Mouse (Mus musculus) CH12.LX (cell line): ENCODE data around the gene Atg16l1. TPM values are rescaled to one million over a fixed set of nuclear protein-coding genes. Genes with fewer than 3 reads are reported as not detected.

Experiments used
- DNase-seq: peaks from one replicate; pipeline ENCODE4 v3.0.0-alpha.2; 2013; ENCODE audit errors: extremely low read depth
- H3K27ac ChIP-seq: 2 replicates; pipeline ENCODE4 v1.5.1; 2012; ENCODE audit warnings: low read depth, mild to moderate bottlenecking, control low read depth, moderate library complexity; ENCODE audit not compliant: insufficient read depth
- H3K27me3 ChIP-seq: replicated peaks from 2 replicates; pipeline ENCODE3; 2012; ENCODE audit warnings: inconsistent platforms
- H3K36me3 ChIP-seq, 2 experiments: replicated peaks in 1 of 2; 2 replicates each; pipeline versions ENCODE3 to v1.6.1; 2012; ENCODE audit warnings: inconsistent platforms in 1 of 2, low read length in 1 of 2, mild to moderate bottlenecking in 1 of 2, mixed read lengths in 1 of 2, moderate library complexity in 1 of 2; ENCODE audit not compliant: control insufficient read depth in 1 of 2, insufficient read depth in 1 of 2
- H3K4me1 ChIP-seq, 2 experiments: 2 replicates each; pipeline ENCODE4 v1.6.1; 2012; ENCODE audit warnings: inconsistent platforms in 1 of 2, moderate library complexity in 1 of 2; ENCODE audit not compliant: insufficient read depth in 2 of 2, control insufficient read depth in 1 of 2
- H3K4me2 ChIP-seq: 2 replicates; pipeline ENCODE4 v1.6.1; 2012; ENCODE audit warnings: low read depth, mild to moderate bottlenecking, control low read depth; ENCODE audit not compliant: poor library complexity, insufficient read depth, severe bottlenecking
- H3K4me3 ChIP-seq, 3 experiments: fragments of 150-350 bp in 1 of 3; sonication (generic) in 1 of 3; replicated peaks in 1 of 3; 2 replicates each; pipeline versions ENCODE3 to v1.5.1; 2011 to 2012; ENCODE audit warnings: low read depth in 2 of 3, low read length in 2 of 3, mild to moderate bottlenecking in 2 of 3, moderate library complexity in 2 of 3, control low read depth in 1 of 3, improper control_type of control experiment in 1 of 3, inconsistent platforms in 1 of 3, mixed read lengths in 1 of 3; ENCODE audit not compliant: poor library complexity in 1 of 3
- H3K79me2 ChIP-seq: replicated peaks from 2 replicates; pipeline ENCODE4 v1.6.1; 2012; ENCODE audit warnings: mild to moderate bottlenecking, moderate library complexity; ENCODE audit not compliant: control insufficient read depth, poor library complexity, insufficient read depth, severe bottlenecking; ENCODE audit errors: extremely low read depth
- H3K9ac ChIP-seq: 2 replicates; pipeline ENCODE4 v1.6.1; 2012; ENCODE audit warnings: low read depth, mild to moderate bottlenecking, control low read depth, moderate library complexity; ENCODE audit not compliant: insufficient read depth
- H3K9me3 ChIP-seq: replicated peaks from 2 replicates; pipeline ENCODE3; 2012; ENCODE audit warnings: low read length, inconsistent platforms, mixed read lengths
- BHLHE40 ChIP-seq: IDR thresholded peaks from 2 replicates; pipeline ENCODE4 v1.6.1; 2011; ENCODE audit warnings: mild to moderate bottlenecking, low read depth, low read length, improper control_type of control experiment
- CHD1 ChIP-seq: IDR thresholded peaks from 2 replicates; pipeline ENCODE4 v1.6.1; 2012; ENCODE audit warnings: low read depth, low read length, improper control_type of control experiment, inconsistent platforms
- CHD2 ChIP-seq: IDR thresholded peaks from 2 replicates; pipeline ENCODE4 v1.6.1; 2011; ENCODE audit warnings: low read length, improper control_type of control experiment
- CTCF ChIP-seq, 2 experiments: IDR thresholded peaks in 1 of 2; conservative IDR thresholded peaks in 1 of 2; 2 replicates each; pipeline ENCODE4 v1.5.1; 2011 to 2012; ENCODE audit warnings: low read depth in 2 of 2, low read length in 2 of 2, improper control_type of control experiment in 1 of 2, inconsistent platforms in 1 of 2, mild to moderate bottlenecking in 1 of 2, moderate library complexity in 1 of 2
- E2F4 ChIP-seq: IDR thresholded peaks from 2 replicates; pipeline ENCODE4 v1.6.1; 2011; ENCODE audit warnings: low read depth, low read length, improper control_type of control experiment; ENCODE audit not compliant: insufficient replicate concordance
- ELF1 ChIP-seq: IDR thresholded peaks from 2 replicates; pipeline ENCODE4 v1.6.1; 2014; ENCODE audit warnings: low read depth, mild to moderate bottlenecking, inconsistent platforms, low read length, improper control_type of control experiment
- EP300 ChIP-seq: IDR thresholded peaks from 2 replicates; pipeline ENCODE4 v1.6.1; 2011; ENCODE audit warnings: low read length, improper control_type of control experiment
- ETS1 ChIP-seq: conservative IDR thresholded peaks from 2 replicates; pipeline ENCODE4 v1.6.1; 2012; ENCODE audit warnings: low read depth, mild to moderate bottlenecking, inconsistent platforms, low read length, improper control_type of control experiment, moderate library complexity
- GABPA ChIP-seq: IDR thresholded peaks from 2 replicates; pipeline ENCODE4 v1.6.1; 2012; ENCODE audit warnings: low read depth, low read length, improper control_type of control experiment, inconsistent platforms; ENCODE audit not compliant: insufficient replicate concordance
- HCFC1 ChIP-seq: IDR thresholded peaks from 2 replicates; pipeline ENCODE4 v1.6.1; 2012; ENCODE audit warnings: low read depth, mild to moderate bottlenecking, inconsistent platforms, low read length, improper control_type of control experiment
- IRF4 ChIP-seq: IDR thresholded peaks from 2 replicates; pipeline ENCODE4 v1.6.1; 2014; ENCODE audit warnings: low read depth, mild to moderate bottlenecking, inconsistent platforms, low read length, improper control_type of control experiment
- JUN ChIP-seq: IDR thresholded peaks from 2 replicates; pipeline ENCODE4 v1.6.1; 2011; ENCODE audit warnings: low read depth, mild to moderate bottlenecking, low read length, improper control_type of control experiment, moderate library complexity; ENCODE audit not compliant: insufficient read depth
- JUND ChIP-seq: conservative IDR thresholded peaks from 2 replicates; pipeline ENCODE4 v1.6.1; 2011; ENCODE audit warnings: low read depth, low read length, improper control_type of control experiment
- KAT2A ChIP-seq: IDR thresholded peaks from 2 replicates; pipeline ENCODE4 v1.6.1; 2012; ENCODE audit warnings: low read length, improper control_type of control experiment, inconsistent platforms; ENCODE audit not compliant: insufficient replicate concordance
- MAFK ChIP-seq: IDR thresholded peaks from 2 replicates; pipeline ENCODE4 v1.6.1; 2011; ENCODE audit warnings: low read length, improper control_type of control experiment; ENCODE audit not compliant: insufficient replicate concordance
- MAX ChIP-seq: IDR thresholded peaks from 2 replicates; pipeline ENCODE4 v1.6.1; 2011; ENCODE audit warnings: low read length, improper control_type of control experiment
- MAZ ChIP-seq: IDR thresholded peaks from 2 replicates; pipeline ENCODE4 v1.6.1; 2012; ENCODE audit warnings: low read depth, mild to moderate bottlenecking, inconsistent platforms, low read length, improper control_type of control experiment, moderate library complexity
- MEF2A ChIP-seq: IDR thresholded peaks from 2 replicates; pipeline ENCODE4 v1.6.1; 2014; ENCODE audit warnings: low read depth, mild to moderate bottlenecking, inconsistent platforms, low read length, improper control_type of control experiment, borderline replicate concordance
- MXI1 ChIP-seq: IDR thresholded peaks from 2 replicates; pipeline ENCODE4 v1.6.1; 2011; ENCODE audit warnings: mild to moderate bottlenecking, low read depth, low read length, improper control_type of control experiment
- MYC ChIP-seq: IDR thresholded peaks from 2 replicates; pipeline ENCODE4 v1.6.1; 2011; ENCODE audit warnings: low read depth, mild to moderate bottlenecking, improper control_type of control experiment, low read length
- NELFE ChIP-seq: IDR thresholded peaks from 2 replicates; pipeline ENCODE4 v1.6.1; 2011; ENCODE audit warnings: low read depth, low read length, improper control_type of control experiment
- NRF1 ChIP-seq: IDR thresholded peaks from 2 replicates; pipeline ENCODE4 v1.6.1; 2014; ENCODE audit warnings: low read depth, mild to moderate bottlenecking, inconsistent platforms, low read length, improper control_type of control experiment, moderate library complexity
- PAX5 ChIP-seq: IDR thresholded peaks from 2 replicates; pipeline ENCODE4 v1.6.1; 2012; ENCODE audit warnings: low read length, inconsistent platforms, mixed read lengths
- POLR2A ChIP-seq: IDR thresholded peaks from 2 replicates; pipeline ENCODE4 v1.6.1; 2011; ENCODE audit warnings: low read depth, mild to moderate bottlenecking, improper control_type of control experiment, low read length
- POLR2AphosphoS2 ChIP-seq: IDR thresholded peaks from 2 replicates; pipeline ENCODE4 v1.6.1; 2011; ENCODE audit warnings: low read depth, low read length, improper control_type of control experiment
- RAD21 ChIP-seq: IDR thresholded peaks from 2 replicates; pipeline ENCODE4 v1.6.1; 2011; ENCODE audit warnings: low read depth, mild to moderate bottlenecking, low read length, improper control_type of control experiment, moderate library complexity
- RCOR1 ChIP-seq: conservative IDR thresholded peaks from 2 replicates; pipeline ENCODE4 v1.6.1; 2012; ENCODE audit warnings: low read depth, mild to moderate bottlenecking, inconsistent platforms, low read length, improper control_type of control experiment
- SIN3A ChIP-seq: IDR thresholded peaks from 2 replicates; pipeline ENCODE4 v1.6.1; 2012; ENCODE audit warnings: low read length, improper control_type of control experiment, inconsistent platforms
- SMC3 ChIP-seq: IDR thresholded peaks from 2 replicates; pipeline ENCODE4 v1.6.1; 2011; ENCODE audit warnings: low read depth, low read length, improper control_type of control experiment
- TBP ChIP-seq: conservative IDR thresholded peaks from 2 replicates; pipeline ENCODE4 v1.6.1; 2011; ENCODE audit warnings: low read depth, low read length, improper control_type of control experiment
- TCF12 ChIP-seq: IDR thresholded peaks from 2 replicates; pipeline ENCODE4 v1.6.1; 2014; ENCODE audit warnings: low read depth, mild to moderate bottlenecking, inconsistent platforms, low read length, improper control_type of control experiment
- UBTF ChIP-seq: IDR thresholded peaks from 2 replicates; pipeline ENCODE4 v1.6.1; 2012; ENCODE audit warnings: low read depth, mild to moderate bottlenecking, inconsistent platforms, low read length, improper control_type of control experiment, moderate library complexity
- USF1 ChIP-seq: IDR thresholded peaks from 2 replicates; pipeline ENCODE4 v1.6.1; 2014; ENCODE audit warnings: low read depth, mild to moderate bottlenecking, inconsistent platforms, low read length, improper control_type of control experiment
- USF2 ChIP-seq: conservative IDR thresholded peaks from 2 replicates; pipeline ENCODE4 v1.6.1; 2011; ENCODE audit warnings: low read depth, low read length, improper control_type of control experiment
- ZC3H11A ChIP-seq: IDR thresholded peaks from 2 replicates; pipeline ENCODE4 v1.6.1; 2012; ENCODE audit warnings: low read depth, mild to moderate bottlenecking, inconsistent platforms, low read length, improper control_type of control experiment
- ZMIZ1 ChIP-seq: IDR thresholded peaks from 2 replicates; pipeline ENCODE4 v1.6.1; 2012; ENCODE audit warnings: low read depth, mild to moderate bottlenecking, inconsistent platforms, low read length, improper control_type of control experiment
- ZNF384 ChIP-seq: IDR thresholded peaks from 2 replicates; pipeline ENCODE4 v1.6.1; 2012; ENCODE audit warnings: low read depth, low read length, improper control_type of control experiment, inconsistent platforms
- dilution Hi-C: fragments of 300-500 bp; cut with MboI; formaldehyde crosslinking; loops from 2 replicates; pipeline ENCODE4 v1.14.3; 2020; ENCODE audit warnings: low sequenced_read_pairs; ENCODE audit not compliant: extremely low pct_unique_long_range_greater_than_20kb, extremely low pct_ligation_motif_present
- in situ Hi-C: fragments of 300-500 bp; cut with MboI; formaldehyde crosslinking; loops from 3 replicates; pipeline ENCODE4 v1.14.3; 2019; ENCODE audit warnings: low sequenced_read_pairs, low pct_ligation_motif_present, low pct_unique_long_range_greater_than_20kb, mixed read lengths
- polyA plus RNA-seq: library from polyadenylated mRNA; unstranded; fragments of >175 nt; gene quantifications from 2 replicates; pipeline ENCODE4 v1.2.1, GENCODE M21; 2012; ENCODE audit warnings: low read depth; ENCODE audit not compliant: insufficient read length
- total RNA-seq, 2 experiments: library from RNA; depleted of rRNA; stranded (reverse); fragments of 300-350 nt in 1 of 2; fragments of >200 nt in 1 of 2; gene quantifications; 2 replicates each; pipeline ENCODE4 v1.2.3; 2012 to 2014

Gene Atg16l1
- total RNA-seq (2012; rRNA removed), result 19.9 and 22.9 TPM in 2 replicates
- total RNA-seq (2014; rRNA removed), result 19.9 and 23.6 TPM in 2 replicates
- 20.6 and 21.6 TPM in 2 replicates for polyA plus RNA-seq

GRCm38 (mm10) chr1:87755641-87756470 lies at the start of gene Atg16l1:
Gene Atg16l1, plus strand, starts transcription at chr1:87755870.
- Histone ChIP-seq H3K27me3 (no peaks in the 10 kb centered on the region), H3K9me3 (no peaks in the 10 kb centered on the region), H3K36me3 (peaks cover 7 to 32% of the 10 kb centered on the region in 2 experiments), H3K9ac (peak within 1 kb of the TSS; percentile 85), H3K27ac (peak within 1 kb of the TSS; percentile 47), H3K4me2 (peak within 1 kb of the TSS; percentile 91), H3K4me1 (peaks cover 0 to 23% of the 10 kb centered on the region in 2 experiments; a peak in 2 of 4 replicates), H3K4me3 (peak within 1 kb of the TSS; percentile 68 to 95 (median 84)), H3K79me2 (peaks cover 31% of the 10 kb centered on the region)
- dilution Hi-C loops (no loop called here), in situ Hi-C loops (loop anchor here (10.0 kb wide), 1 partner anchor 151 kb away; no protein-coding TSS in a partner anchor)
- peak; percentile 97 for DNase-seq
- no peak for TF ChIP-seq USF1
- TF ChIP-seq SIN3A, result peak; percentile 72
- TF ChIP-seq NRF1, result peak; percentile 78
- peak; percentile 65 for TF ChIP-seq JUND
- peak; percentile 85 for TF ChIP-seq ZMIZ1
- TF ChIP-seq JUN, result no peak
- peak; percentile 82 for TF ChIP-seq TCF12
- peak; percentile 14; the same call in 1 of the 2 replicates for TF ChIP-seq GABPA
- TF ChIP-seq MYC, result peak; percentile 80; the same call in 1 of the 2 replicates
- peak; percentile 93 for TF ChIP-seq HCFC1
- peak; percentile 98 for TF ChIP-seq ZNF384
- TF ChIP-seq CHD1, result no peak
- TF ChIP-seq ETS1, result peak; percentile 76
- TF ChIP-seq KAT2A, result peak; percentile 92
- TF ChIP-seq RCOR1, result peak; percentile 77; the same call in 1 of the 2 replicates
- peak; percentile 62 for TF ChIP-seq SMC3
- TF ChIP-seq TBP, result peak; percentile 53; the same call in 1 of the 2 replicates
- TF ChIP-seq CHD2, result peak; percentile 93
- TF ChIP-seq RAD21, result peak; percentile 81
- TF ChIP-seq MAFK, result no peak
- TF ChIP-seq NELFE, result peak; percentile 62; the same call in 1 of the 2 replicates
- TF ChIP-seq BHLHE40, result peak; percentile 46
- peak; percentile 46; the same call in 1 of the 2 replicates for TF ChIP-seq EP300
- TF ChIP-seq USF2, result no peak
- peak; percentile 83; the same call in 1 of the 2 replicates for TF ChIP-seq E2F4
- peak; percentile 78 for TF ChIP-seq IRF4
- TF ChIP-seq MAX, result peak; percentile 72
- peak; percentile 99 for TF ChIP-seq ELF1
- peak; percentile 80; the same call in 1 of the 2 replicates for TF ChIP-seq MXI1
- TF ChIP-seq POLR2AphosphoS2, result peak; percentile 67; the same call in 1 of the 2 replicates
- TF ChIP-seq MAZ, result peak; percentile 79; the same call in 1 of the 2 replicates
- TF ChIP-seq MEF2A, result peak; percentile 82
- peak in 1 of 2 experiments; percentile 83; a peak in 2 of 4 replicates for TF ChIP-seq CTCF (conservative IDR thresholded peaks at IDR 0.05 in 1 of 2, IDR thresholded peaks at IDR 0.05 in 1 of 2; ENCODE audit: low read depth in 2 of 2, low read length in 2 of 2)
- TF ChIP-seq ZC3H11A, result peak; percentile 54
- no peak; the same call in 1 of the 2 replicates for TF ChIP-seq UBTF
- TF ChIP-seq POLR2A, result peak; percentile 89
- no peak for TF ChIP-seq PAX5
